Mouse (Mus musculus) embryonic stem cell, embryonic (primary cell): ENCODE results near the gene Sgca.

Experiments
- CTCF ChIA-PET, 4 experiments: fragments of 300-600 bp in 2 of 4; fragments of 350-600 bp in 2 of 4; sonication (Branson Sonifier 250); formaldehyde crosslinking; loops; one replicate each; lab custom pipeline; 2022; ENCODE audit warnings: inconsistent platforms in 2 of 4; lab: Charles Lee
- POLR2A ChIA-PET, 4 experiments: fragments of 300-600 bp in 2 of 4; fragments of 350-600 bp in 2 of 4; sonication (Branson Sonifier 250); formaldehyde crosslinking; loops; one replicate each; lab custom pipeline; 2022; ENCODE audit warnings: antibody characterized with exemption in 4 of 4, inconsistent platforms in 1 of 4; lab: Charles Lee

Sgca gene

DNA sequence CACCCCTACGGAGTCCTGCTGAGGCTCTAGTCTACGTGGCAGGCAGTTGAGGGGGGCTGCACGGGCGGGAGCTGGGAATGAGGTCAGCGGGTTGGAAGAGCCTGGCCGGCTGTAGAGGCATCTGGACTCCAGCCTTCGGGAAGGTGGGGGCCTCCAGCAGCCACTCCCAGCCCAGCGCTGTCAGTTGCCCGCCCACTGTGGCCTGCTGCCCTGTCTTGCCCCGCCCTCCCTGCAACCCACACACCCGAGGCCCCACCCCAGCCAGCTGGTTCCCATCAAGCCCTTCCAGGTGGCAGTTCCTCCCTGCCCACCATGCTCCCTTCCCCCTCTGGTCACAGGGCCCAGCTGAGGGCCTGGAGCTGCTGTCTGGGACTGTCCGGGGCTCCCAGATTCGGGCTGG, 47.3 kb downstream of the Sgca start:
- ChIA-PET POLR2A (interaction anchor here (0.5 to 1.8 kb wide), 18 partner anchors 9 to 791 kb away, joined by 3 to 7 read pairs (median 3); partner anchors contain the start of gene Hils1 (in 1 of the 4)), CTCF (interaction anchor here (0.6 to 5.7 kb wide), 23 partner anchors 8 to 199 kb away, joined by 3 to 24 read pairs (median 6); no protein-coding TSS in a partner anchor)

DNA sequence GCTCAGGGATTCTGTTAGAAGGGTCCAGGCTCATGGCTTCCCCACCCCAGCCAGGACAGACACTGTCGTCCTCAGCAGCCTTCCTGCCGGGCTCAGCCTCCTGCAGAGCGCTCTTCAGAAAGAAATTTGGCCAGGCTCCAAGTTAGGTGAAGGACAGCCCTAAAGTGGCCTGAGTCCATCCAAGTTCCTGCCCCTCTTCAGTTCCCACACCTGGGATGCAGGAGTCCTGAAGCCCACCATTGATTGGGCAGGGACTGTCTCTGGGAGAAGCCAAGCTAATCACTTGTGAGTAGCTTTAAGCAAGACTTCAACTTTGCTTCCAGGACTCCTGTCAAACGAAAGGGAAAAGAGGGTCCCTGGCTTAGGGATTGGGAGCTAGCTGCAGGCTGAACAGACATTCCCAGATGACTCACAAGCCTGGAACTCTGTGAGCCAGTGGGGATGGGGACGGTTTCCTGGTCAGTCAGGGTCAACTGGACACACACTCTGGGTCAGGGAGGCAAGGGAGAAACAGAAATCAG, 48.3 kb downstream of the Sgca start:
- POLR2A ChIA-PET = interaction anchor here in 2 of 4 experiments (0.6 to 1.8 kb wide), 4 partner anchors 12 to 713 kb away, joined by 3 to 4 read pairs (median 3); no protein-coding TSS in a partner anchor
- CTCF ChIA-PET = interaction anchor here in 1 of 4 experiments (0.6 to 2.7 kb wide), 9 partner anchors 9 to 604 kb away, joined by 3 to 20 read pairs (median 5); no protein-coding TSS in a partner anchor

DNA sequence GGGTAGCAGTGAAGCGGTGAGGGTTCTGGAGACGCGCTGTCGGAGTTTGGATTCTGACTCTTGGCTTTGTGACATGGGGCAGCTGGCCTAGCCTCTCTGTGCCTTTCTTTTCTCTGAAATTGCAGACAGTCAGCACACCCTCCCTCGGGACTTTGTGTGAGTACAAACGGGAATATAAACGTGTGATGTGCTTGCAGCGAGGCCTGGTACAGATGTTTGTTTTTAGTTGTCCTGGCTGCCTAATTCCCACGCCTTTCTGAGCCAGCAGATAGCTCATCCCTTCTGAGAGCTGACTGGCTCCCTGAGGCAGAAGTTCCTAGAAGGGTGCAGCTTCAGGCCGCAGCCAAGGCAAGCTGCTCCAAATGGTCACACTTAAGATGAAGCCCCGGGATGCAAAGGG, 49.7 kb downstream of the Sgca start:
- POLR2A ChIA-PET = no interaction called here
- CTCF ChIA-PET = interaction anchor here in 2 of 4 experiments (0.7 to 0.8 kb wide), 3 partner anchors 10 to 44 kb away, joined by 3 read pairs; no protein-coding TSS in a partner anchor

DNA sequence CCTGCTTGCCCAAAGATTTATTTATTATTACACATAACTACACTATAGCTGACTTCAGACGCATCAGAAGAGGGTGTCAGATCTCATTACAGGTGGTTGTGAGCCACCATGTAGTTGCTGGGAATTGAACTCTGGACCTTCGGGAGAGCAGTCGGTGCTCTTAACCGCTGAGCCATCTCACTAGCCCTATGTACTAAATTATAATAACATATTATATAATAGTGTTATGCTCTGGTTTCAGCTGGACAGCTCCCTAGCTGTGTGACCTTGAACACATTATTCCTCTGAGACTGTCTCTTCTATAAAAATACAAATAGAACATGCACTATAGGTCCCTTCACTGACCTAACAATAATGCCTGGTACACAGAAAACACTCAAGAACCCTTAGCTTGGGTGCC, 51.1 kb downstream of the Sgca start:
- ChIA-PET POLR2A (interaction anchor here in 1 of 4 experiments (0.7 kb wide), 1 partner anchor 201 kb away, joined by 3 read pairs; no protein-coding TSS in a partner anchor), CTCF (interaction anchor here in 2 of 4 experiments (0.6 to 1.0 kb wide), 3 partner anchors 8 to 277 kb away, joined by 3 to 4 read pairs (median 3); no protein-coding TSS in a partner anchor)

DNA sequence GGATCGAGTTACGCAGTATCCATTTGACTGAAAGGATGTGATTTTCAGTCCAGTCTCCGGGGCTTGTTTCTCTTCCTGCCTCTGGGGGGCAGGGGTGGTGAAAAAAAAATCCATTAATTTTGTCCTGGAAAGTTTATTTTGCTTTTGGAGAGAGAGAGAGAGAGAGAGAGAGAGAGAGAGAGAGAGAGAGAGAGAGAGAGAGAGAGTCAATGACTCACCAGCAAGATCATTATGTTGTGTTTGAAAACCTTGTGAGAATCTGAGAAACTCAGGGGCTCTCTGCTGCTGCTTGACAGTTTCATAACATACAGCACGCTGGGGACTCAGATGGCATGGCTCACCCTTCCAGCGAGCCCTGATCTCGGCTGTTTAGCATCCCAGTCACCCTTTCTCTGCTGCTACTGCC, 55.1 kb downstream of the Sgca start:
- ChIA-PET POLR2A (interaction anchor here in 3 of 4 experiments (0.7 to 1.1 kb wide), 4 partner anchors 24 to 600 kb away, joined by 3 to 6 read pairs (median 4); no protein-coding TSS in a partner anchor), CTCF (interaction anchor here in 1 of 4 experiments (0.6 kb wide), 1 partner anchor 49 kb away, joined by 3 read pairs; no protein-coding TSS in a partner anchor)

DNA sequence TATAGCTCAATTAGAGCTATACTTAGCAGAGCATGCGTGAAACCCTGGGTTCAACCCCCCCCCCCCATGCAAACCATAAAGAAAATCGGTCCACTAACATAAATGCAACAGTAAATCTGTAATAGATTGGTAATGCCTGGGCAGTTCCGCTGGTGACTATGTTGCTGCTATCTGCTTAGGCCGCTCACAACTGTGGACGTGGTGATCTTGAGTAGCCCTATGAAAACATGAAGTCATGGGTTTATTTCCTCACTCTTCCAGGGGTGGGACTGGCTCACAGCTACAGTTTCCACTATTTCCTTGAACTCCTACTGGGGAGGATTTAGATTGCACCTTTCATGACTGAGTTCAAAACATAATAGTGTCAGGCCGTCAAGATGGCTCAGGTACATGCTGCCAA, 58.4 kb downstream of the Sgca start:
- POLR2A ChIA-PET = interaction anchor here in 1 of 4 experiments (1.6 kb wide), 1 partner anchor 15 kb away, joined by 6 read pairs; no protein-coding TSS in a partner anchor
- CTCF ChIA-PET = interaction anchor here in 2 of 4 experiments (0.6 kb wide), 2 partner anchors 23 to 32 kb away, joined by 7 to 9 read pairs; no protein-coding TSS in a partner anchor

DNA sequence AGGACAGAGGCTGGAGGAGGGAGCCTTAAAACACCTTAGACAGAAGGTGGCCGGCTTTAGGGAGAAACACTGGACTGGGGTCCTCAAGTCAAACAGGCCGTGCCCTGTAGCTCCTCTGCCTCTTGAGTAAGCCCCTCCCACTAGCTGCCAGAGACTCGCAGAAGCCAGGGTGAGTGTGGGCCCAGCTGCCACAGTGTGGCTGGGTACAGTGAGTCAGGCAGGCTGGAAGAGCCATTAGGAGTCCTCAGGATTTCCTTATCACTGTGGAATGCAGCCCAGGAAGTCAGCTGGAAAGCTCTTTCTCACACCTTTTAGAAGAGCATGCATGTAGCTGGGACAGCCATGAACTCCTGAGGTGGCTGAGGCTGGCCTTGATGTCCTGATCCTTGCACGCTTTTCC, 59.6 kb downstream of the Sgca start:
- ChIA-PET CTCF (interaction anchor here (0.5 to 1.3 kb wide), 9 partner anchors 9 to 113 kb away, joined by 3 to 7 read pairs (median 4); partner anchors contain the start of gene Col1a1 (in 1 of the 4)), POLR2A (interaction anchor here (0.6 to 1.2 kb wide), 4 partner anchors 12 to 100 kb away, joined by 3 to 6 read pairs (median 4); no protein-coding TSS in a partner anchor)

DNA sequence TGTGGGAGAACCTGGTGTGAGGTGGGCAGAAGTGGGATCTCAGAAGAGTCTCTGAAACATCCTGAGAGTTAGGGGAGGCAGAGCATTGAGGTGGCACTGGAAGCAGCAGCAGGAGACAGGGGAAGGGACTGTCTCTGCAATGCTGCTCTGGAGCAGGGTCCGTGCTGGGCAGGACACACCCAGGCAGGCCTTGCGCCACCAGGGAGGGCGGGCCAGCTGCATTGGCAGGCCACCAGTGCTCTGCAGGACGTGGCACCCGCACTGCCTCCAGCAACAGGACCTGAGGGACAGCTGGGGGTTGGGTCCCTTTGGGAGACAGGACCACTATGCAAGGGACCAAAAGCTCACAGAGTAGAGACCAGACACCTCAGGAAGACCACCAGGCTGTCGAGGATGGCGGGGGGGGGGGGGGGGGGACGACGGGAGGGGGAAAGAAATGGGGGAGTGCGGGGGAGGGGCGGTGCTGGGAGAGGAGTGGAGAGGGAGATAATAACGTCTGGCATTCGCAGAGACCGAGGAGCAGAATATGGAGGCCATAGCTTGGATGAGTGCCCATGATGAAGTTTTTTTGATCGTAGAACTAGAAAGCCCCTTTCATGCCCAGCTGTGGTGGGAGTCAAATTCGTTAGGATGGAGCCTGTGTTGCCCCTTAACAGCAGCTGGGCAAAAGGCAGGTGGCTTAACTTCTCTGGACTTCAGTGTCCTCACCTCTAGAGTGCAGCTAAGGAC, 60.3 kb downstream of the Sgca start:
- CTCF ChIA-PET = interaction anchor here (0.5 to 1.3 kb wide), 11 partner anchors 9 to 114 kb away, joined by 3 to 7 read pairs (median 4); partner anchors contain the start of gene Col1a1 (in 1 of the 4)
- POLR2A ChIA-PET = interaction anchor here in 2 of 4 experiments (0.6 to 1.2 kb wide), 3 partner anchors 13 to 283 kb away, joined by 3 read pairs; no protein-coding TSS in a partner anchor

DNA sequence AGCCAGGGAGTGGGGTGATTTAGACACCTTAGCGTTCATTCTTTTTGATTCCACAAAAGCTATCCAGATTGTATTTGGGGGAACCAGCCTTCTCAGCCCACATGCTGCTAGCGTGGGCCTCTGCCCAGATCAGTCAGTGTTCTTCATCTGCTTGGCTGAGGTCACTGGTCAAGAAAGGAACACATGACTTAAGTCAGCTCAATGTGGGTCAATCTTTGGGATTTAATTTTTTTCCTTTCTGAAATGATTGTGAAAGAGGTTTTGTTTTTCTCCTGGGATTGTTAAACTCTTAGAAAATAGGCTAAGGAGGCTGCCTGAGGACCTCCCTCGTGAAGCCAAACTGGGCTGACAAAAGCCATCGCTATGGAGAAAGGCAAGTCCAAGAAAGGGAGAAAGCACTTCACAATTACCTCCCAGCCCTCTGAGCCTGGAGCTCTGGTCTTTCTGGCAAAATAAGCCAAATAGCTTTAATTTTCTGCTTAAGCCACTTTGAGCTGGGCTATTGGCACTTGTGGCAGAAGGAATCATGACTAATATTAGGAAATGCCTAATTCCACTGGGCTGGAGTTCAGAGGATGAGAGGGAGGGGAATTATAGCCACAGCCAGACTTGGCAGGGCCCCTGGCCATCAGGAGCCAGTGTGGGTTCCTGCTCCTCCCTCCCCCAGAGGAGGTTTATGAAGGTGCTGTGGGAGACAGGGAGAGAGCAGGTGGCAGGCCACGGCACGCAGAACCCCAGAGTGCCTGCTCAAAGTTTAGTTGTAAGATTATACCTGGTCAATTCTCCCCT, 62.6 kb downstream of the Sgca start:
- CTCF ChIA-PET = interaction anchor here in 3 of 4 experiments (0.6 to 1.4 kb wide), 6 partner anchors 29 to 217 kb away, joined by 3 read pairs; no protein-coding TSS in a partner anchor

More for the DNA sequence above, 62.6 kb downstream of the Sgca start:
- POLR2A ChIA-PET = interaction anchor here in 3 of 4 experiments (0.6 to 1.3 kb wide), 5 partner anchors 9 to 427 kb away, joined by 3 to 4 read pairs (median 3); no protein-coding TSS in a partner anchor
